ENCODE assay signal across 19 mouse cellular contexts in genomic region chr8:114076701-114077100, GRCm38 (mm10). TPM values are rescaled to one million over a fixed set of nuclear protein-coding genes. Genes with fewer than 3 reads are reported as not detected.
A peak's percentile ranks its signal among the peaks of the same experiment; 100 is the strongest.
DNase-seq lines count a peak whose midpoint lies in the region; ATAC-seq and TF ChIP-seq lines count a peak whose summit lies in the region.
"Had no signal": no experiment of that assay in that cellular context is flagged by ENCODE, and none has a peak within 500 bp of the region (broad histone marks: within the 10 kb centered on the region; RNA-seq: fewer than 3 reads in every experiment).

No protein-coding gene starts in this region.

- H3K4me1 ChIP-seq in hindbrain, embryonic 13.5 days (replicated peaks), result peaks cover 6% of the 10 kb centered on the region
- no peaks in the 10 kb centered on the region for H3K4me1 ChIP-seq in lung, adult 2 months (ENCODE audit: control insufficient read depth, insufficient read depth, low read length)
- H3K4me1 ChIP-seq: embryonic facial prominence, embryonic 10.5 days; limb, embryonic 15.5 days; stomach, embryonic 15.5 days had no signal

- no peak for TF ChIP-seq CTCF in left cerebral cortex, adult 2 months (IDR thresholded peaks at IDR 0.05)
- TF ChIP-seq CTCF in lung, adult 2 months (IDR thresholded peaks at IDR 0.05; ENCODE audit: insufficient read depth, low read length), result no peak

- ATAC-seq in hindbrain, embryonic 13.5 days (ENCODE audit: low FRiP score), result no peak
- ATAC-seq: liver, postnatal 0 days had no signal

- 91% methylated on average over 5 of the region's 5 CpGs for WGBS in hindbrain, embryonic 13.5 days
- WGBS in lung, adult 2 months, result 76% methylated on average over 5 of the region's 5 CpGs

- H3K9ac ChIP-seq in hindbrain, embryonic 13.5 days, result no peak overlapping the region
- H3K9ac ChIP-seq: heart, embryonic 13.5 days; limb, embryonic 15.5 days; liver, postnatal 0 days; stomach, embryonic 15.5 days had no signal

- no peak overlapping the region for H3K27ac ChIP-seq in left cerebral cortex, adult 2 months
- H3K27ac ChIP-seq in hindbrain, embryonic 13.5 days, result no peak overlapping the region
- H3K27ac ChIP-seq: embryonic facial prominence, embryonic 10.5 days; heart, embryonic 13.5 days; limb, embryonic 15.5 days; stomach, embryonic 15.5 days had no signal

- intact Hi-C loops in left cerebral cortex, adult 2 months (cut with DNase I), result no loop called here
- intact Hi-C loops in left cerebral cortex, postnatal 4 days (cut with DNase I), result loop anchor here (5.0 kb wide), 1 partner anchor 361 kb away; the partner anchor contains the start of gene Wwox

- H3K4me2 ChIP-seq in hindbrain, embryonic 13.5 days, result no peak overlapping the region
- H3K4me2 ChIP-seq: heart, embryonic 13.5 days; limb, embryonic 15.5 days; stomach, embryonic 15.5 days had no signal

- peak; percentile 15 to 16 for DNase-seq in left cerebral cortex, adult 2 months (ENCODE audit: extremely low spot score in 1 of 2, low spot score in 2 of 2)
- DNase-seq in left cerebral cortex, postnatal 4 days, result no peak
- DNase-seq in frontal cortex, postnatal 14 days (ENCODE audit: low spot score in 2 of 2), result peak; percentile 18 to 40
- peak; percentile 42 to 52 for DNase-seq in right cerebral cortex, adult 2 months (ENCODE audit: low spot score in 2 of 2)
- DNase-seq in urinary bladder, postnatal 25 days (ENCODE audit: low spot score), result no peak
- no peak for DNase-seq in lung, adult 2 months
- DNase-seq: cerebellum, adult 11-12 months; cerebellum, postnatal 36 days; heart, adult 11 months; kidney, adult 2 months; kidney, postnatal 14 days; liver, postnatal 0 days; spleen, adult 18-20 months had no signal

- TF ChIP-seq POLR2A in lung, adult 2 months (IDR thresholded peaks at IDR 0.05; ENCODE audit: borderline replicate concordance, extremely low read depth, low read depth, low read length), result no peak

- no peaks in the 10 kb centered on the region for H3K27me3 ChIP-seq in hindbrain, embryonic 13.5 days
- H3K27me3 ChIP-seq: limb, embryonic 15.5 days; stomach, embryonic 15.5 days had no signal

- no peak overlapping the region for H3K4me3 ChIP-seq in left cerebral cortex, adult 2 months
- no peak overlapping the region for H3K4me3 ChIP-seq in hindbrain, embryonic 13.5 days
- no peak overlapping the region for H3K4me3 ChIP-seq in lung, adult 2 months (replicated peaks; ENCODE audit: extremely low read depth, low read depth, low read length)
- H3K4me3 ChIP-seq: embryonic facial prominence, embryonic 10.5 days; erythroblast, embryonic 14.5 days; heart, embryonic 13.5 days; limb, embryonic 15.5 days; stomach, embryonic 15.5 days had no signal

- no peaks in the 10 kb centered on the region for H3K36me3 ChIP-seq in hindbrain, embryonic 13.5 days
- H3K36me3 ChIP-seq: embryonic facial prominence, embryonic 10.5 days; heart, embryonic 13.5 days; limb, embryonic 15.5 days; stomach, embryonic 15.5 days had no signal

- no peaks in the 10 kb centered on the region for H3K9me3 ChIP-seq in hindbrain, embryonic 13.5 days
- H3K9me3 ChIP-seq: embryonic facial prominence, embryonic 10.5 days; heart, embryonic 13.5 days; limb, embryonic 15.5 days; stomach, embryonic 15.5 days had no signal

RNA-seq across cellular contexts. Expression of gene Nudt7, which starts 56.7 kb away (rescaled TPM):
- 1 to 10 TPM; 4.7 to 6.1 TPM for total RNA-seq in left cerebral cortex, adult 2 months (2021)
- total RNA-seq in left cerebral cortex, postnatal 4 days (2021), result 1 to 10 TPM; 1.0 to 1.8 TPM
- polyA plus RNA-seq in hindbrain, embryonic 13.5 days (2015; fragmentation: Nextera tagmentation; extraction: Ambion mirVana), result 6.7 and 8.4 TPM in 2 replicates
- 8.8 and 12.3 TPM in 2 replicates for polyA plus RNA-seq in lung, adult 2 months (2012; rRNA removed)

Comparison
In these comparisons a context has a peak if more than half of its experiments do, and no peak if none do; other contexts are left out.
1. DNase-seq: peak in left cerebral cortex, adult 2 months (2 of 2), frontal cortex, postnatal 14 days (2 of 2) and right cerebral cortex, adult 2 months (2 of 2); none in left cerebral cortex, postnatal 4 days (single experiment), urinary bladder, postnatal 25 days (single experiment) and lung, adult 2 months (single experiment).